Mouse (Mus musculus): ENCODE measurements around the gene Mta2.

The Mta2 gene

DNA sequence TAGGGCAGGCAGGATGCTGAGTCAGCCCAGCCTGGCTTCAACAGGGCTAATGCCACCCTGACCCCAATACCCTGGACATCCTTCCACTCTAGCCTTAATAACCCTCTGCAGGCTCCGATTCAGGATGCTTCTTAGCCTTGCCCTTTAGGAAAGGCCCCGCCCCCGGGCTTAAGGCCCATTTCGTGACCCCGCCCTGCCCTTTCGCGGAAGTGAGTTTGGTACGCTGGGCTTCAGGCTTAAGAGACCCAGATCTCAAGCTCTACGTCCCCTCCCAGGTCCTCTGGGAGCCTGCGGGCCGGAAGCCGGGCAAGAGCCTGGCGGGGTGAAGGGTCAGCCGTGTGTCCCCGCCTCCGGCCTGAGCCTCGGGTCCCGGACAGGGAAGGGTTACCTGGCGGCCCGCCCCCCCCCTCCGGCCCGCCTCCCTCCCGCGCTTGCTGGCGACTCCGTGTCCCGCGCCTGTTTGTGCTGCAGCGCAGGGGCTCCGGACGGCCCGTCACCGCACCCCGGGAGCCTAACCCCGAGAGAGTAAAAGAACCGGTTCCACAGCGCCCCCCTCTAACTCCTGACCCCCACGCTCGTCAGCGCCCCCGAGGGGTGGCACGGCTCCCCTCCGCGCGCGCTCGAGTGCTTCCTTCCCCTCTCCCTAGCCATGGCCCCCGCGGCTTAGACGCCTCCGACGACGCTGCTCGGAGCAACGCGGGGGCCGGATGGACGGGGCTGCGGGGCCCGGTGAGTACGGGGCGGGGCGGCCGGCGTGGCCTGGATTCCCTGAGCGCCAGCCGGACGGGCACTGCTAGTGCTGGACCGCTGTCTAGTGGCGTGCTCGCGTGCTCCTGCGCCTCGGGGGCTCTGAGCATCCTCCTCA lies 12.2 kb upstream of the Mta2 start, which contains the start of the genes Rom1 and Eml3:
Gene Rom1, minus strand, starts transcription at position 133 of the 865 bp plus-strand sequence.
Gene Eml3, plus strand, starts transcription at position 329 of the 865 bp plus-strand sequence.
- DNase-seq (ENCODE audit: low read depth, low spot score): no peak

DNA sequence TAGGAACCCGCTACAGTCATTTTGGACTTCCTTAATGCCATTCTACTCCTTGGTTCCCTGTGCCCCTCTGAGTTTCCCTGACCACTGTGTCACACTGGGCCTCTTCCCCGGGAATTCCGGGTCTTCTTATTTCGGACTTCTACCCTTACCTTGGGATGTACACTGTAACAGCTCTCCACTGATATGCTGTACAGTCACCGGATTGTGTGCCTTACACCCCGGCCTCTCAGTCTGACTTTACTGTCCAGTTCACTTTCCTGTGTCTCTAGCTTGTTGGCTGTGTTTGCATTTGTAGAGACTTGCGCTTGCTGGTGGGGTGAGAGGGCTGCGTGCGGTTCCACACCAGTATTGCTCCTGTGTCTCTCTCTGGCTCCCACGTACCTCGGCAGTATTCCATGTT lies 11.6 kb upstream of the Mta2 start:
- no peak for DNase-seq (ENCODE audit: low read depth, low spot score)

DNA sequence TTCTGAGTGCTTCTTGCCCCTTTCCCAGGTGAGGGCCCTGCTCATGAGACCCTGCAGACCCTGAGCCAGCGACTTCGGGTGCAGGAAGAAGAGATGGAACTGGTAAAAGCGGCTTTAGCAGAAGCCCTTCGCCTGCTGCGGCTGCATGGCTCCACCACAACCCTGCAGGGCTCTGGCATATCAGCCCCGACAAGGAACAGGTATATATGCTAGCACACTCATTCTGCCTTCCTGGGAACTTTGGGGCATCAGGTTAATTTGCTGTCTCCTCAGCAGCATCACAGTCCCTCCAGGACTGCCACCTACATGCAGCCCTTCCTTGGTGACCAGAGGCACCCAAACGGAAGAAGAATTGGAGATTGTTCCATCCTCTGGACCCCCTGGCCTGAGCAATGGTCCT lies 10.9 kb upstream of the Mta2 start:
- DNase-seq (ENCODE audit: low read depth, low spot score): no peak

DNA sequence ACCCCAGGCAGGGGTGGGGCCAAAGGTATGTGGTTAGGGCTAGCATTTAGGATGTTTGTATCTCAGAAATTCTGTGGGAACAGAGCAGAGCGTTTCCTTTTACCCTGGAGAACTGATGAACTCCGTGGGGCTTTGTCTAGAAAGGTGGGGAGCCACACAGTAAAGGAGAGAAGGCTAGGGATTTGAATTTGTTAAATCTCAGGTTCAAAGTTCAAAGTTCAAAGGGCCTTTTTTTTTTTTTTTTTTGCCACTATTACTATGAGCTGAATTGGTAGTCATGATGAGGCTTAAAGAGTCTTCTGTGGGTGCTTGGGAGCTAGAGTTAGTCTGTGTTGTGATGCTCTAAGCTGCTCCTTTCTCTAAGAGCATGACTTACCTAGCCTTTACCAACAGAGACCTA lies 4.9 kb upstream of the Mta2 start:
- no peak for DNase-seq (ENCODE audit: low read depth, low spot score)

DNA sequence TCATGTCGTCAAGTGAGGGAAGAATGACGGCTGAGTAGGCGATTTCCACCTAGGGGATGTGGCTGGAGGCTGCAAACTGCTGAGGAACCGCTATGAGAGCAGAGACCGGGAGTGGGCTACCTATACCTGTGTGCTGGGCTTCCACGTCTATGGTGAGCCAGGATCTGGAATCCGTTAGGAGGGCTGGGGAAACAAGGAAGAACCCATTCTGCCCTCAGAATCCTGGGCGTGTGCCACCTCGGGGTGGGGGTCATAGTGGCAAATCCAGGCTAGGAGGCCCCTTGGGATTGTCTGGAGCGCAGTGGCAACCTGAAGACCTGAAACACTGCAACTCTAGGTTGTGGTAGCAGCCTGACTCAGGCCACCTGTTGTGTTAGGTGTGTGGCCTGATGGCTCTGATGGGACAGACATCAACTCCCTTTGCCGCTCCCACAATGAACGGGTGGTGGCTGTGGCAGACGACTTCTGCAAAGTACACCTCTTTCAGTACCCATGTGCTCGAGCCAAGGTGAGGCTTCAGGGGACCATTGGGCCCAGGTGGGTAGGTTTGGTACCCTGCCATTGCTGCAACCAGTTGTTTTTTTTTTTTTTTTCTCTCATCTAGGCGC lies 1.0 kb upstream of the Mta2 start:
- DNase-seq (ENCODE audit: low read depth, low spot score): no peak

DNA sequence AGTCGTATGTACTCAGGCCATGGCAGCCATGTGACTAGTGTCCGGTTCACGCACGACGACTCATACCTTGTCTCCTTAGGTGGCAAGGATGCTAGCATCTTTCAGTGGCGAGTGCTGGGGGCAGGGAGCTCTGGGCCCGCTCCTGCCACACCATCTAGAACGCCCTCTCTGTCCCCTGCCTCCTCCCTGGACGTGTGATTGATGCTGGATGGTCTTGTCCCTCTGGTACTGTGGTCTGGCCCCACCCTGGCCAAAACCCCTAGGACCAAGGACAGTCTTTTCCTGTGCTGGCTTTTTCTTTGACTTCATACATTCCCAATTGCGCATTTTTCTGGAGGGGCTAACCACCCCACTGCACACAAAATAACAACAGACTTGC lies 550 bp upstream of the Mta2 start:
- no peak for DNase-seq (ENCODE audit: low read depth, low spot score)

DNA sequence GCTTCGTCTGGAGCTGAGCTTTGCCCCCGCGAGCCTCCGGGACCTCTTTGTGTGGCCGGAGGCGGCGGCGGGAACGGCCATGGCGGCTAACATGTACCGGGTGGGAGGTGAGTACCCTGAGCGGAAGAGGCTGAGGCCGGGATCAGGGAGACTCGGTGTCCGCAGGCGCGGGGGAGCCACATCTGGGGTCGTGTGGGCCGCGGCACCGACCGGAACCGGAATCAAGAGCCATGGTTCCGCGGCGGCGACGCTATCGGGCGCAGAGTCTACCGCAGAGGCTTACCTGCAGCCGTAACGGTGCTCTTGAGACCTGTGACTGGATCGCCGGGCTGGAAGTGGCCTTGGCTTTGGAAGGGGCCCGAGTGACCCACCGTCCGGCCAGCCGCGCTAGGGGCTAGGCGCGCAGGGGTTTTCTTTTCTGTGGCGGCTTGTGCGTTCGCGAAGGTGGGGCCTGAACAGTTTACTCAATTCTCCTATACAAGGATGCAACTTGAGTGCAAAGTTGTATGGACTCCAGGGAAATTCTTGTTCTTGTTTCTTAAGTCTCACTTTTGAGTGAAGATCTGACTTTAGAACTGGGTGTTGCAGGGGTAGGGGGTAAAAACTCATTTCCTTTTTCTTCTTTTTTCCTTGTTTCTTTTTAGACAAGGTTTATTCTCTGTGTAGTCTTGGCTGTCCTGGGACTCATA lies 745 bp downstream of the Mta2 start:
- no peak for DNase-seq (ENCODE audit: low read depth, low spot score)

DNA sequence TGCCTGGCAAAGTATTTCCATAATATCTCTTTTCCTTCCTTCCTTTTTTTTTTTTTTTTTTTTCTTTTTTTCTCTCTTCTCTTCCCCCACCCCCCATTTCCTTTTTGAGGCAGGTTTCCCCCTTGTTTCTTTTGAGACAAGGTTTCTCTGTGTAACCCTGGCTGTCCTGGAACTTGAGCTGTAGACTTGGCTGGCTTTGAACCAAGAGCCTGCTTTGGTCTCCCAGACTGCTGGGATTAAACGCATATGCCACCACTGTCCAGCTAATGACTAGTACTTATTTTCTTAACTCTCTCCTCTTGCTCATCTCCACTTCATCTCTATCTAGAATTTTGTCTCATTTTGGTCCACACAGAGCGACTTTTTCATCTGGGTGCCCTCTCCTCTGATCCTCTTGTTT lies 1.4 kb downstream of the Mta2 start:
- DNase-seq (ENCODE audit: low read depth, low spot score): no peak

DNA sequence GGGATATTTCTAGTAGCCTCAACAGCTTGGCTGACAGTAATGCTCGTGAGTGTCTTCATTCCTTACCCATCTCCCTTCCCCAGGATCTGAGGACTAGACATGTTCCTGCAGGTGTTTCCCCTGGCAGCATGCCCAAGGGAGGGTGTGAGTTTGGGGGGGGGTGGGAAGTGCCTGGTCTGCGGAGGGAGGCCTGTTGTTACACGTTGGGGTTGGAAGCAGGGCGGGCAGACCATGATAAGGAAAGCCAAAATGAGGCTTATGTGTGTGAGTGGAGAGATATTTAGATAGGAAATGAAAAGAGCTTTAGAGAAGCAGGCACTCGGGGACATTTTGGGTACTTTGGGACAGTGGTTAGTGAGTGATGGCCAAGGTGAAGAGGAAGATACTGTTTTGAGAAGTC lies 2.4 kb downstream of the Mta2 start:
- DNase-seq (ENCODE audit: low read depth, low spot score): no peak

DNA sequence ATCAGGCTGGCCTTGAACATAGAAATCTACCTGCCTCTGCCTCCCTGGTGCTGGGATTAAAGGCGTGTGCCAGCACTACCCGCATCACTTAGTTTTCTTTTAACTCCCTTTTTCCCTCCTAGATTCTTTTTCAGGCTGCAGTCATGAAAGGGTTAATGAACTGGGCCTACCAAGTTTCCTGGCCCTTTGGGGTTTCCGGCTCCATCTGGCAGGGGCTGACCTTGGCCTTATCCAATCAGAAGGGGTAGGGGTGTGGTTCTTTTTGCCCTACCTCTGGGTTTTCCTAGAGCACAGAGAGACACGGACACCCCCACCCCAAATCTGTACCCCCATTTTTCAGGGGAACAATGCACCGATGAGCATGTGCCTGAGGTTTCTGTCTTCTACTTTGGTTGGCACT lies 3.1 kb downstream of the Mta2 start:
- no peak for DNase-seq (ENCODE audit: low read depth, low spot score)

DNA sequence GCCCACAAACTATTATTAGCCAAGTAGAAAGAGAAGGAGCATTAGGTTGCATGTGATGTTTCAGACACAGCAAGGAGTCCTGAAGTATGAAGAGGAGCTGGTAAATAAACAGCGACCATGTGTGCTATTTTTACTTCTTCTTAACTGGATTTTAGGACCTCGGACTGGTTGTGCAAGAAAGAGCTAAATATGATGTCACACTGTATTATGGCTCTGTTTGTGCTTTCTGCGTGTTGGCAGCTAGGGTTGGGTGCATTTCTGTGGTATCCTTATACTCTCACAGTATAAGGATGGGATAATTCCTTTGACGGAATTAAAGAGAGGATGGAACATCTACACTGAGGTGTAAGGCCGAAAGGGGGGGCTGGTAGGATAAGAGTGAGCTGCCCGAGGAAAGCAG lies 3.6 kb downstream of the Mta2 start:
- no peak for DNase-seq (ENCODE audit: low read depth, low spot score)

DNA sequence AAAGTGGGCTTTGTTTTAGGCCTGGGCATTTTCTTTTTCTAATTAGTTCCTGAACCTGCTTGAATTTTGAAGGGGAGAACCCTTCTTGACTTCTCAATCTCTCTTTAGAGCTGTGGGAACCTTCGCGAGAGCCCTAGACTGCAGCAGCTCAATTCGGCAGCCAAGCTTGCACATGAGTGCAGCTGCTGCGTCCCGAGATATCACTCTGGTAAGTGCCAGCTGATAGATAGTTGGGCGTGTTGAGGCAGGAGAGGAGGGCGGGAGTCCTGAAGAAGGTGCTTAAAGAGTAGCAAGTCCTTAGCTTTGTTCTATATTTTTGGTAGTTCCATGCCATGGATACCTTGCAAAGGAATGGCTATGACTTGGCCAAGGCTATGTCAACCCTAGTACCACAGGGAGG lies 5.3 kb downstream of the Mta2 start:
- no peak for DNase-seq (ENCODE audit: low read depth, low spot score)

DNA sequence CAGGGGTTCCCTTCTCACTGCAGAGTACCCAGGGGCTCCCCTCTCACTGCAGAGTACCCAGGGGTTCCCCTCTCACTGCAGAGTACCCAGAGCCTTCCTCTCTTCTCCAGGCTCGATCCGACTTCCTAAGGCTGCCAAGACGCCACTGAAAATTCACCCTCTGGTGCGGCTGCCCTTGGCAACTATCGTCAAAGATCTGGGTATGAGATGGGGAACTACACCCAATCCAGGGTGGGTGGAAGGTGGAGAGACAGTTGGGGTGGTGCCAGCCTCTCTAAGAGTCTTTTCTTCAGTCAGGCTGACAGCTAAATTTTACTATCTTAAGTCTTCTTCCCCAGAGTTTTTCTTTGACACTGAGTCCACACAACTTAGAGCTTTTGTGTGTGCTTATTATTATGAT lies 8.5 kb downstream of the Mta2 start:
- no peak for DNase-seq (ENCODE audit: low read depth, low spot score)

DNA sequence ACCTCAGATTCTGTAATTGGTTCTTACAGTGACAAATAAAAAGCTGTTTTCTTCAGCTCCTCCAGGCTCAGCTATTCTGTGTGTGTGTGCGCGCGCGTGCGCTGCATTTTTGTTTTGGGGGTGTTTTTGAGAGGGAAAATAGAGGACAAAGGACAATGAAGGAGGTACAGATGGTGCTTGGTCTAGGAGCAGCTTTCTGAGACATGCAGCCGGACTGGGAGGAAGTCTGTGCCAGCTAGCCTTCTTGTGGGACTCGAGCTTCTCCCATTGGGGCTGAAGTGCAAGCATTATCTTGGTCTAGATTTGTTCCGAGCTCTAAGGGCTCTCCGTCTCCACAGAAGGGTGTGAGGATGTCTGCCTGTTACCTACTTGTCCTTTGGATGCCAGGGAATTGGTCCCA lies 10.6 kb downstream of the Mta2 start:
- no peak for DNase-seq (ENCODE audit: low read depth, low spot score)

DNA sequence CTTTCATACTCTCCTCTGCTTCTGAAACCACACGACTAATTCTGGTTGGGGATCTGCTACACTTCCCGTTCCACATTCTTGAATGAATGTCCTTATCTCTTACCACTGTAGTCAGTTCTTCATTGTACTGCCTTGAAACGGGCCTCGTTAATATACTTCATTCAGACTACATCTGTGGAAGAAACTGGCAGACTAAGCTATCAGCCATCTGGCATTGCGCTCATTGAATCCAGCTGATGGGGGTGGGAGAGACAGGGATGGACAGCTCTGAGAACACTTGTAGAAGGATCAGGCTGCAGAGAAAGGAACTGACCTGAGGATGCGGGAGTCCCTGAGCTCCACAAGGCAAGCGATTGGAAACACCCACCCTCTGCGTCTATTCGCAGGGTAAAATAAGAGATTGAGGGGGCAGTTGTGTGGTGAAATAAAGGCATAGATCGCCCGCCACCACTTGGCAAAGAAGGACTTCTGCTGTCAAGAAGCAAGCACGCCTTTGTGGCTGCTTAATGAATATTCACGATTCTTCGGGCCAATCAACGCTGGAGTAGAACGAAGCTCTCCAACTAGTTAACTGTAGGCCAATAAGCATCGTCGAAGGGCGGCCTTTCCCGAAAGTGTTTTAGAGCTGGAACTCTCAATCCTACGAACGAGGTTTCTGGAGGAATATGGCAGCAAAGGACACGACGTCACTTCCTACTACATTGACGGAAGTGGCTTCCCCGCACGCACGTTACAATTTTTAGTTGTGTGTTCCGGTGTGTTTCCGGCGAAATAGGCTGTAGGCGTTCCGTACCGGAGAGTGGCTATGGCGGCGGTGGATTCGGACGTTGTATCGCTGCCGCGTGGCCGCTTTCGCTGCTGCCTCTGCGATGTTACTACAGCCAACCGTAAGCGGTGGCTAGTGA lies 11.7 kb downstream of the Mta2 start, which contains the start of gene Tut1:
Gene Tut1, plus strand, starts transcription at position 713 of the 905 bp plus-strand sequence.
- DNase-seq (ENCODE audit: low read depth, low spot score): peak; percentile 94

DNA sequence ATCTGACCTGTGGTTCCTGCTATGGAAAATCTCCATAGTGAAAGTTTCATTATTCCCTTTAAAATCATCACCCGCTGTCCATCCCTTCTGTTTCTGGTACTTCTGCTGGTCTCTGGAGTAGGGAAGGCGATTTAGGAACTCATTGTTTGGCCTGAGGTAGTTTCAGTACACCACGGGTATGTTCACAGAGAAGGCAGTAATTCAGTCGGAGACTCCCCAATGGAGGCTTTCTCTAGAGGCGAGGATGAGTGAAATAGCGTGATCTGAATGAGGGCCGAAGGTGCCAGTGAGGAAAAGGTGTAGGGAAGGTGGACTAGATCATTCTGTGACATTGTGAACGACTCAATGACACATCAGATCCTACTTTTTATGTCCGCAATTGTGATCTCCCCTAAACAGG lies 12.5 kb downstream of the Mta2 start:
- no peak for DNase-seq (ENCODE audit: low read depth, low spot score)

DNA sequence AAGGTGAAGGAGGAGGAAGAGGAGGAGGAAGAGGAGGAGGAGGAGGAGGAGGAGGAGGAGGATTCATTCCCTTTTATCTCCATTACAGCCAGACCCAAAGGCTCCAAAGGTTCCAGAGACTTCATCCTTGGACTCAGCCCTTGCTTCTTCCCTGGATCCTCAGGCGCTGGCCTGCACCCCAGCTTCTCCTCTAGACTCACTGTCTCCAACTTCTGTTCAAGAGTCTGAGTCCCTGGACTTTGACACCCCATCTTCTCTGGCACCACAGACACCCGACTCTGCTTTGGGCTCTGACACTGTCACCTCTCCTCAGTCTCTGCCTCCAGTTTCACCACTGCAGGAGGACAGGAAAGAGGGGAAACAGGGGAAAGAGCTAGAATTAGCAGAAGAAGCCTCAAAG lies 20.6 kb downstream of the Mta2 start:
- no peak for DNase-seq (ENCODE audit: low read depth, low spot score)

DNA sequence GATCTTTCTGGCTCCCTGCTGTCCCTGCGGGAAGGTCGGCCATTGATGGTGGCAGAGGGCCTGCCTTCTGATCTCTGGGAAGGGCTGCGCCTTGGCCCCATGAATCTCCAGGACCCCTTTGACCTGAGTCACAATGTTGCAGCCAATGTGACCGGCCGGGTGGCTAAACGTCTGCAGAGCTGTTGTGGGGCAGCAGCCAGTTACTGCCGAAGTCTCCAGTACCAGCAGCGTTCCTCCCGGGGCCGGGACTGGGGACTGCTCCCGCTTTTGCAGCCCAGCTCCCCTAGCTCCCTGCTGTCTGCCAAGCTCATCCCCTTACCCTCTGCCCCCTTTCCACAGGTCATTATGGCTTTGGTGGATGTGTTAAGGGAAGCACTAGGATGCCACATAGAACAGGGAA lies 23.4 kb downstream of the Mta2 start:
- no peak for DNase-seq (ENCODE audit: low read depth, low spot score)

DNA sequence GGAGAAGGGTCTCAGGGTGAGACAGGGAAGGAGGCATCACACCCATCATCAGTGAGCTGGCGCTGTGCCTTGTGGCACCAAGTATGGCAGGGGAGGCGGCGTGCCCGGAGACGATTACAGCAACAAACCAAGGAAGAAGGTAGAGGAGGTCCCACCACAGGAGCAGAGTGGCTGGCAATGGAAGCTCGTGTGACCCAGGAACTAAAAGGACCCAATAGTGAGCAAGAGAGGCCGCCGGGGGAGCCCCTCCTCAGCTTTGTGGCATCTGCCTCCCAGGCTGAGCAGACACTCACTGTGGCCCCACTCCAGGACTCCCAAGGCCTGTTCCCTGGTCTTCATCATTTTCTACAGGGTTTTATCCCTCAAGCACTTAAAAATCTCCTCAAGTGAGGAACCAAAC lies 24.1 kb downstream of the Mta2 start:
- no peak for DNase-seq (ENCODE audit: low read depth, low spot score)

DNA sequence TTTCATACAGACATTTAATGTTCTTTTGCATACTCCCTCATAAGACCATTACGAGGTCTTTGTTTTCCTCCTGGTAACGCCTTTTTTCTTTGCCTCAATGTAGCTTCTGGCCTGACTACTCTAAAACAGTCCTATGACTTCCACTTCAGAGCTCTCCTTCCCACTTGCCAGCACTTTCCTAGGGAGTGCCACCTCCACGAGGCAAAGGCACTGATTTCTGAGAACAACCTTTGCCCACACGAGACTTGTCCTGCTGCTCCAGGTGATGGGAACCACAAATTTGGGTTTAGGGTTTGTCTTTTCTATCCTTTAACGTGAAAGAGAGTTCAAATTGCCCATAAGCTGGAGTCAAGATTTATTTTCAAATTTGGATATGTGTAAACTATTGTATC lies 24.5 kb downstream of the Mta2 start:
- no peak for DNase-seq (ENCODE audit: low read depth, low spot score)

DNA sequence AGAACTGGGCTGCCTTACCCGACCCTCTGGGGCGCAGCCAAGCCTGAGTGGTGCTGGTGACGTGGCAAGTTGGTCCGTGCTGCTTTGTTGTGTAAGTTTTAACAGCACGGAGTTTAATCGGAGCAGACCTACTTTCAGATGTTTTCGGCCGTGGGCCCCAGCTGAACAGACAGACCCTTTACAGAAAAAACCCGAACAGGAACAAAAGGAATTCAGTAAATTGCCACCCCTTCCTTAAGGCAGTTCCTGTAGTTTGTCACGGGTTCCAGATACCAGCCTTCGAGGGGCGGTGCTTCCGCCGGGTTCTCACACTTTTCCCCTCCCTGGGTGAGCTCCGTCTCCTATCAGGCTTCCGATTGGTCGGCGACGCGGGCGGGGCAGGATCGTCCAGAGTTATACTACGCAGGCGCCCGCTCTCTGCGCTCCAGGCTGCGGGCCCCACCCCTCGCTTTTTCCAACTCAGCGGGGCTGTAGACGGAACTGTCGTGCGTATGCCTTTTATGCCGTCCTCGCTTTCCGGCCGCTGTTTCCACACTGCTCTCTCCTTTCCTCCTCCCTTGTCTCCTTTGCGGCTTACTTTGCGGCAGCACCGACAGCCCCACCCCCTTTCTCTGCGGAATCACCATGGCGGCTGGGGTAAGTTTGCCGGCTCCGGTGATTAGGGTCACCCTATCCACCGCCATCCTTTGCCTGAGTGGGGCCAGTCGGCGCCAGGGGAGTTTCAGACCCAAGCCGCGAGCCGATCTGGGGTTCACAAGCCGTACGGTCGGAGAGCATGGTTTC lies 25.1 kb downstream of the Mta2 start, which contains the start of gene Eef1g:
Gene Eef1g, plus strand, starts transcription at position 452 of the 783 bp plus-strand sequence.
- DNase-seq (ENCODE audit: low read depth, low spot score): peak; percentile 99
